8 mouse cellular contexts compared by ENCODE assay signal in the genomic region with DNA sequence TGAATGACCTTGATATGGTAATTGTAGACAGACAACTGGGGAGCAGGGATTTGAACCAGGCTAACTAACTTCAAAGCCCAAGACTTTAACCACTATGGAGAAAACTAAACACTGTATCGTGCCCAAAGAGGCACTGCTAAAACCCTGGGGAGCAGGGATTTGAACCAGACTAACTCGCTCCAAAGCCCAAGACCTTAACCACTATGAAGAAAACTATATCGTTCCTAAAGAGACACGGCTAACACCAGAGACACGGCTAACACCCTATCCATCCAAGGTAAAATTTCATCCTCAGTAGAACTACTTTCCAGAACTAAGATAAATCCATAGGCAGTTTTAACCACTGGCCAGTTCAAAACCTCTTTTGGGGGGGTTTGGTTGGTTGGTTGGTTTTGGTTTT. TPM values are rescaled to one million over a fixed set of nuclear protein-coding genes. Genes with fewer than 3 reads are reported as not detected.
DNase-seq lines count a peak whose midpoint lies in the region; ATAC-seq and TF ChIP-seq lines count a peak whose summit lies in the region.

No protein-coding gene starts in this region.

- no peaks in the 10 kb centered on the region for H3K9me3 ChIP-seq in forebrain, embryonic 13.5 days (replicated peaks)
- no peaks in the 10 kb centered on the region for H3K9me3 ChIP-seq in limb, embryonic 12.5 days
- H3K9me3 ChIP-seq in neural tube, embryonic 14.5 days (ENCODE audit: control insufficient read depth, low read length): no peaks in the 10 kb centered on the region

- H3K27ac ChIP-seq in forebrain, embryonic 13.5 days: no peak overlapping the region
- no peak overlapping the region for H3K27ac ChIP-seq in limb, embryonic 12.5 days
- H3K27ac ChIP-seq in neural tube, embryonic 14.5 days (ENCODE audit: low read depth, low read length): no peak overlapping the region

- H3K4me1 ChIP-seq in lung, adult 2 months (ENCODE audit: control insufficient read depth, insufficient read depth, low read length): peaks cover 13% of the 10 kb centered on the region
- peaks cover 17% of the 10 kb centered on the region; the same call in 1 of the 2 replicates for H3K4me1 ChIP-seq in forebrain, embryonic 13.5 days
- peaks cover 40% of the 10 kb centered on the region for H3K4me1 ChIP-seq in limb, embryonic 12.5 days (replicated peaks)
- H3K4me1 ChIP-seq in neural tube, embryonic 14.5 days (ENCODE audit: control insufficient read depth, insufficient read depth, low read length): no peaks in the 10 kb centered on the region

- no peak overlapping the region for H3K9ac ChIP-seq in forebrain, embryonic 13.5 days
- no peak overlapping the region for H3K9ac ChIP-seq in limb, embryonic 12.5 days (replicated peaks)
- H3K9ac ChIP-seq in neural tube, embryonic 14.5 days (replicated peaks; ENCODE audit: low read depth, low read length): no peak overlapping the region

- H3K27me3 ChIP-seq in forebrain, embryonic 13.5 days: peaks cover 14% of the 10 kb centered on the region; the same call in 1 of the 2 replicates
- H3K27me3 ChIP-seq in limb, embryonic 12.5 days: no peaks in the 10 kb centered on the region
- H3K27me3 ChIP-seq in neural tube, embryonic 14.5 days (ENCODE audit: control insufficient read depth, insufficient read depth, low read length): no peaks in the 10 kb centered on the region; the same call in 1 of the 2 replicates

- no peaks in the 10 kb centered on the region for H3K36me3 ChIP-seq in forebrain, embryonic 13.5 days (ENCODE audit: poor library complexity, severe bottlenecking)
- no peaks in the 10 kb centered on the region for H3K36me3 ChIP-seq in limb, embryonic 12.5 days
- H3K36me3 ChIP-seq in neural tube, embryonic 14.5 days (ENCODE audit: control insufficient read depth, insufficient read depth, low read length): no peaks in the 10 kb centered on the region

- no peak for ATAC-seq in forebrain, embryonic 13.5 days
- ATAC-seq in limb, embryonic 12.5 days (ENCODE audit: insufficient number of reproducible peaks, insufficient read depth, low FRiP score, low TSS enrichment, low read depth): no peak
- no peak for ATAC-seq in neural tube, embryonic 14.5 days (ENCODE audit: low read depth)

- no peak for TF ChIP-seq CTCF in lung, adult 2 months (IDR thresholded peaks at IDR 0.05; ENCODE audit: insufficient read depth, low read length)

- 33% methylated on average over 5 of the region's 5 CpGs for WGBS in lung, adult 2 months
- WGBS in forebrain, embryonic 13.5 days: 56% methylated on average over 5 of the region's 5 CpGs
- 31% methylated on average over 5 of the region's 5 CpGs for WGBS in limb, embryonic 12.5 days
- 62% methylated on average over 5 of the region's 5 CpGs for WGBS in neural tube, embryonic 14.5 days

- H3K4me3 ChIP-seq in lung, adult 2 months (replicated peaks; ENCODE audit: extremely low read depth, low read depth, low read length): peak overlapping the region; percentile 63
- H3K4me3 ChIP-seq in forebrain, embryonic 13.5 days: 0 out of 2 replicates have a peak overlapping the region, but pooled peaks have one; percentile 65
- H3K4me3 ChIP-seq in limb, embryonic 12.5 days (replicated peaks): peak overlapping the region; percentile 86
- no peak overlapping the region for H3K4me3 ChIP-seq in neural tube, embryonic 14.5 days (ENCODE audit: low read depth, low read length)

- H3K4me2 ChIP-seq in forebrain, embryonic 13.5 days: peak overlapping the region; percentile 87
- H3K4me2 ChIP-seq in limb, embryonic 12.5 days: peak overlapping the region; percentile 65
- H3K4me2 ChIP-seq in neural tube, embryonic 14.5 days (ENCODE audit: low read depth, low read length): peak overlapping the region; percentile 14; the same call in 1 of the 2 replicates

- no peak for DNase-seq in lung, adult 2 months
- no peak for DNase-seq in lung, postnatal 10 days
- DNase-seq in thymus, postnatal 0 days (ENCODE audit: low spot score): no peak
- DNase-seq in frontal cortex, postnatal 10 days (ENCODE audit: low spot score in 2 of 2): no peak
- DNase-seq in adrenal gland, postnatal 36 days: no peak

- TF ChIP-seq POLR2A in lung, adult 2 months (IDR thresholded peaks at IDR 0.05; ENCODE audit: borderline replicate concordance, extremely low read depth, low read depth, low read length): no peak

RNA-seq across cellular contexts. Expression of a gene that starts 1.3 kb away (rescaled TPM):
- 34.9 and 38.6 TPM in 2 replicates for polyA plus RNA-seq in lung, adult 2 months (2012; rRNA removed)
- polyA plus RNA-seq in forebrain, embryonic 13.5 days (2015; fragmentation: Nextera tagmentation; extraction: Ambion mirVana): 2.5 and 3.3 TPM in 2 replicates
- 7.5 and 7.8 TPM in 2 replicates for polyA plus RNA-seq in limb, embryonic 12.5 days (2016; fragmentation: Nextera tagmentation; extraction: Ambion mirVana)
- 2.2 and 5.1 TPM in 2 replicates for polyA plus RNA-seq in neural tube, embryonic 14.5 days (2014; fragmentation: Nextera tagmentation; extraction: Ambion mirVana)
- 1.2 and 1.5 TPM in 2 replicates for polyA plus RNA-seq in thymus, postnatal 0 days (2015; fragmentation: Nextera tagmentation; extraction: Ambion mirVana)
- total RNA-seq in adrenal gland, postnatal 36 days (2021): 10 to 100 TPM; 25.6 to 28.4 TPM

Comparison
In these comparisons a context has a peak if more than half of its experiments do, and no peak if none do; other contexts are left out.
1. H3K4me2 ChIP-seq: peak in every context shown above with its lines; median percentile 87 in forebrain, embryonic 13.5 days; 65 in limb, embryonic 12.5 days; 14 in neural tube, embryonic 14.5 days.